Mouse (Mus musculus) liver, embryonic 16.5 days (tissue): ENCODE results near the gene Bax. TPM values are rescaled to one million over a fixed set of nuclear protein-coding genes. Genes with fewer than 3 reads are reported as not detected.

Experiments
- ATAC-seq: fragments of 200-750 bp; cut with Nextera tagmentation; 2 replicates; pipeline ENCODE4 v1.8.0; 2017; ENCODE audit warnings: low read depth, mild to moderate bottlenecking, moderate number of reproducible peaks, moderate library complexity
- H3K27ac ChIP-seq: fragments of 300-500 bp; sonication (generic); 2 replicates; pipeline ENCODE4 v1.5.1; 2014; ENCODE audit warnings: mild to moderate bottlenecking, low read length
- H3K27me3 ChIP-seq: fragments of 300-500 bp; sonication (generic); 2 replicates; pipeline ENCODE4 v1.6.1; 2014; ENCODE audit warnings: low read depth, low read length, mixed read lengths; ENCODE audit not compliant: control insufficient read depth, insufficient read depth
- H3K36me3 ChIP-seq: fragments of 300-500 bp; sonication (generic); 2 replicates; pipeline ENCODE4 v1.6.1; 2014; ENCODE audit warnings: mild to moderate bottlenecking; ENCODE audit not compliant: control insufficient read depth, insufficient read depth
- H3K4me1 ChIP-seq: fragments of 300-500 bp; sonication (generic); 2 replicates; pipeline ENCODE4 v1.6.1; 2014; ENCODE audit warnings: low read depth, low read length, mixed read lengths; ENCODE audit not compliant: control insufficient read depth
- H3K4me2 ChIP-seq: fragments of 300-500 bp; sonication (generic); 2 replicates; pipeline ENCODE4 v1.6.1; 2014; ENCODE audit warnings: low read depth, low read length, mixed read lengths
- H3K4me3 ChIP-seq: fragments of 300-500 bp; sonication (generic); 2 replicates; pipeline ENCODE4 v1.5.1; 2014; ENCODE audit warnings: low read depth, mild to moderate bottlenecking, low read length
- H3K9ac ChIP-seq: fragments of 300-500 bp; sonication (generic); 2 replicates; pipeline ENCODE4 v1.6.1; 2014; ENCODE audit warnings: low read depth, low read length
- H3K9me3 ChIP-seq: fragments of 300-500 bp; sonication (generic); replicated peaks from 2 replicates; pipeline ENCODE4 v1.6.1; 2016; ENCODE audit warnings: low read length; ENCODE audit not compliant: control insufficient read depth
- WGBS: fragments of 180-500 bp; shearing (Covaris S2); extraction: QIAGEN DNeasy Blood & Tissue Kit; methylation state at CpG from one replicate; pipeline ENCODE4 v1.1.7; 2014; ENCODE audit not compliant: insufficient replicate concordance; 5-methylcytosine and 5-hydroxymethylcytosine counted together
- polyA plus RNA-seq: library from polyadenylated mRNA; unstranded; fragments of >200 nt; fragmentation: Nextera tagmentation; extraction: Ambion mirVana; gene quantifications from 2 replicates; pipeline ENCODE4 v1.2.1, GENCODE M21; 2015

The Bax gene
- polyA plus RNA-seq: 63.3 and 63.4 TPM in 2 replicates

DNA sequence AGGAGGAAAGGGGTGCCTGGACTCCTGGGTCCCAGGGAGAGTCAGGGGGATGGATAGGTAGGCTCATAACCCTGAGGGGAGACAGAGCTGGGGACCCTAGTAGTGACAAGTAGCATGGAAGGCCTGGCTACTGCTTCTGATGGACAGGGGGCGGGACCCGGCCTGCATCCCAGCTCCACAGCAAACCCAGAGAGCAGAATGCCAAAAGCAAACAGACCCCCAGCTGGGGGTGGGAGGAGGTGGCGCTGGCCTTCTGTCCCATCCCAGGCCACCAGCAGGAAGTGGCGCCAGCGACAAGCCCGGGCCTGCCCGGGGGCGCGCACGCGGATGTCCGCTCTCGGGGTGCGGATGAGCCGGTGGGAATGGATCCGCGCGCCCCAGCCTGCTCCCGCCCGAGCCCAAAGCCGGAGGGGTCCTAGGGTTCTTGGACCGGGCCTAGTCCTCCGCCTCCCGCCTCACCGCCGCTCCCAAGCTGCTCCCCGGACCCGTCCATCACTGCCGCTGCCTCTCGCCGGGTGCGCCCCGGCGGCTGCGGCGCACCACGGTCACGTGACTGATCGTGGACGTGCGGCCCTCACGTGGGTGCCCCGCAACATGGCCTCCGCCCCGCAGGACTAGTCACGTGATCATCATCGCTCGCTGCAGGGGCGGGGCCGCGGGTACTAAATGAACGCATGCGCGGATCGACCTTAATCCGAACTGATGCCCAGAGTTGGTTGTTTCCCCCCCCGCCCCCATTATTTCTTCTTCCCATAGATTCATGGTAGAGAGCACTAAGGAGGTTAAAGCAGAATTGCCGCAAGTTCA, at the start of gene Bax:
Gene Bax, minus strand, starts transcription at position 616 of the 807 bp plus-strand sequence.
- Histone ChIP-seq H3K27me3 (no peaks in the 10 kb centered on the region), H3K36me3 (peaks cover 11% of the 10 kb centered on the region), H3K4me3 (peak within 1 kb of the TSS; percentile 78), H3K9me3 (no peaks in the 10 kb centered on the region), H3K27ac (peak within 1 kb of the TSS; percentile 77), H3K4me2 (peak within 1 kb of the TSS; percentile 93), H3K9ac (peak within 1 kb of the TSS; percentile 90), H3K4me1 (peaks cover 35% of the 10 kb centered on the region)
- under 1% methylated on average over 58 of the region's 58 CpGs for WGBS
- peak; percentile 83 for ATAC-seq

DNA sequence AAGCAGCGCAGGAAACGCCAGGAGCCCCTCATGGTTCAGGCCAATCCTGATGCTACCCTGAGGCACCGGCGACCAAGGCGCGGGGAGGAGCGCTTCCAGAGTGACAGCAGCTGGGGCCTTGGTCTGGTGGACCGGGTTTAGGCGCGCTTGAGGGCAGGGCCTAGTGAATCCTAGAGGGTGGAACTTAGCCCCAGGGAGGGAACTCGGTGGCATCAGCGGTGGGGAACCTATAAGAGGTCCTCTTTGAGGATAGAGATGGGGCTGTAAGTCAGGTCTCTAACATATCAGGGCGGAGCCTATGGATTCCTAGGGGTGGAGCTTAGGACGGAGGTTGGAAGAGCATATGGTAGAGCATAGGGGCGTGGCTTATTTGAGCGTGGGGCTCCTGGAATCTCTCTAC, 48.7 kb upstream of the Bax start:
- ATAC-seq: peak; percentile 77
- Histone ChIP-seq H3K36me3 (no peaks in the 10 kb centered on the region), H3K9ac (peak overlapping the region; percentile 47), H3K4me1 (peaks cover 29% of the 10 kb centered on the region), H3K27me3 (no peaks in the 10 kb centered on the region), H3K27ac (peak overlapping the region; percentile 64), H3K4me2 (peak overlapping the region; percentile 52), H3K4me3 (peak overlapping the region; percentile 38), H3K9me3 (no peaks in the 10 kb centered on the region)
- WGBS: 10% methylated on average over 16 of the region's 16 CpGs

DNA sequence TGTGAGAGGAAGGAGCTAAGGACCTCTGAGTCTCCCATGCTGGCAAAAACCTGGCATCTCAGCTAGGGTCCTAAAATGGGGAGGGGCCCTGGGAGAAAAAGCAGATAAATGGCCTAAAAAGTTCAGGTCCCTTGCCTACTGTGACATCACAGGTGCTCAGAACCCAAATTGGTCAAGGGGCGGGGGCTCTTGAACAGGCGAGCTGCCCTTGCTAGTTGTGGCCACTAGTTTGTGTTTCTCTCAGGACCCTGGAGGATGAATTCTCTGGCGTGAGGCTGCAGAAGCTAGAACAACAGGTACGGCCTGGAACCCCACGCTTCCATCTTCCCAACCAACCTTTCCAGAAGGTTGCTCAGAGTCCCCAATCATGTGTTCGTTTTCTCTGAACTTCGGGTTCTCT, 47.7 kb upstream of the Bax start:
- 76% methylated on average over 7 of the region's 7 CpGs for WGBS

GRCm38 (mm10) chr7:45509912-45510787, 43.5 kb upstream of the Bax start, which contains the start of gene Nucb1:
TSS of gene Nucb1 (minus strand) at chr7:45510406.
- H3K36me3 ChIP-seq: peaks cover 20% of the 10 kb centered on the region
- ATAC-seq: peak; percentile 78
- peak within 1 kb of the TSS; percentile 76 for H3K4me2 ChIP-seq
- H3K4me1 ChIP-seq: peaks cover 28% of the 10 kb centered on the region
- no peaks in the 10 kb centered on the region for H3K9me3 ChIP-seq
- peak within 1 kb of the TSS; percentile 75 for H3K4me3 ChIP-seq
- peak within 1 kb of the TSS; percentile 95 for H3K27ac ChIP-seq
- WGBS: under 1% methylated on average over 44 of the region's 44 CpGs
- H3K27me3 ChIP-seq: no peaks in the 10 kb centered on the region
- H3K9ac ChIP-seq: peak within 1 kb of the TSS; percentile 86

More for the DNA sequence above, 47.7 kb upstream of the Bax start:
- Histone ChIP-seq H3K4me3 (no peak overlapping the region), H3K36me3 (no peaks in the 10 kb centered on the region), H3K27ac (no peak overlapping the region), H3K27me3 (no peaks in the 10 kb centered on the region), H3K9me3 (no peaks in the 10 kb centered on the region), H3K4me2 (no peak overlapping the region), H3K9ac (no peak overlapping the region), H3K4me1 (peaks cover 27% of the 10 kb centered on the region)
- no peak for ATAC-seq

DNA sequence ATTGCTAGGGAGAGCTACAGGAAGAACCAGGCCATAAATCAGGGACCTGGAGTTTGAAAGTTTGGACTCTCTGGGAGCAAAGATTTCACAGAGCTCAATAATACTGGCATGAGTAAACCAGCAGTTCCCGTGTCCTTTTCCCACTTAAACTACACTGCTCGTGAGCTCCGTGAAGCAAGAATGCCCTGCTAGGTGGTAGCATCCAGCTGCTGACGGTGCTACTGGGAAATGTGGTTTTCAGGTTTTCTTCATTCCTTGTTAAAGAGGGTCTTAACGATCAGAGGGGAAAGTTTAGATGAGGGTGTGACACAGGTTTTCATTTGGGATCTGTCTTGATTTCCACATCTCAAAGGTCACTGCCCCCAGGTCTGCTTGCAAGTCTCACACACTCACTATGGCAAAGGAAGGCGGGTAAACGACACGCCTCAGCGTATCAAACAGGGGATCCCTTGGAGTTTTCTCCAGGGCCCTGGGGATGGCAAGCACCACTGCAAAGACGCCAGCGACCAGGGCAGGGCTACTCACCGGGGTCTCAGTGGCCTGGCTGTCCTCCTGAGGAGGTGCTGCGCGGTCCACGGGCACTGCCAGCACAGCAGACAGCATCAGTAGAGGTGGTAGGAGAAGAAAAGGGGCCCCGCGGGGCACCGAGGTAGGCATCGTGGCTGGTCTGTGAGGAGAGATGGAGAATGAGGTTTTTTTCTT, 42.6 kb upstream of the Bax start:
- Histone ChIP-seq H3K9me3 (no peaks in the 10 kb centered on the region), H3K36me3 (peaks cover 20% of the 10 kb centered on the region), H3K4me2 (peak overlapping the region; percentile 76), H3K4me1 (peaks cover 24% of the 10 kb centered on the region), H3K27me3 (no peaks in the 10 kb centered on the region), H3K4me3 (peak overlapping the region; percentile 75), H3K27ac (peak overlapping the region; percentile 95), H3K9ac (peak overlapping the region; percentile 86)
- 11% methylated on average over 19 of the region's 19 CpGs for WGBS
- peak; percentile 18 for ATAC-seq

- H3K4me2 ChIP-seq: peak overlapping the region; percentile 76
- peaks cover 24% of the 10 kb centered on the region for H3K4me1 ChIP-seq
- peak overlapping the region; percentile 75 for H3K4me3 ChIP-seq
- 26% methylated on average over 6 of the region's 6 CpGs for WGBS
- peak overlapping the region; percentile 86 for H3K9ac ChIP-seq
- H3K27ac ChIP-seq: peak overlapping the region; percentile 95
- H3K27me3 ChIP-seq: no peaks in the 10 kb centered on the region
- no peaks in the 10 kb centered on the region for H3K9me3 ChIP-seq
- ATAC-seq: peak; percentile 84
- peaks cover 20% of the 10 kb centered on the region for H3K36me3 ChIP-seq
These were observed 41.9 kb upstream of the Bax start for GRCm38 (mm10) chr7:45508561-45508960.

DNA sequence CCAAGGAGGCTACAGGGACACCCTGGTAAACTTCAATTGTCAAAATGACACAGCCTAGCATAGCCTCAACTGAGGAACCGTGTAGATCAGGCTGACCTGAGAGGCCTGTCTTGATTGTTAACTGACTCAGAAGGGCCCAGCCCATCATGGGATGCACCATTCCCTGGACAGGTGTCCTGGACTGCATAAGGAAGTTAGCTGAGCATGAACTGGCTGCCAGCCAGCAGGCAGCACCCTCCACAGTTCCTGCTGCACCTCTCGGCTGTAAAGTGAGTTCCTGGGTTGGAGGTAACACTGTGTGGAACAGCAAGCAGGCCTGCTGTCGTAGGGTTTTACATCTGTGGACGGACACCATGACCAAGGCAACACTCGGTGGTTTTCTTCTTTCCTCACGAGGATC, 40.9 kb upstream of the Bax start:
- WGBS: 77% methylated on average over 6 of the region's 6 CpGs
- Histone ChIP-seq H3K4me3 (peak overlapping the region; percentile 75), H3K4me1 (peaks cover 24% of the 10 kb centered on the region), H3K9ac (peak overlapping the region; percentile 65), H3K27me3 (no peaks in the 10 kb centered on the region), H3K36me3 (peaks cover 25% of the 10 kb centered on the region), H3K4me2 (peak overlapping the region; percentile 76), H3K27ac (peak overlapping the region; percentile 95), H3K9me3 (no peaks in the 10 kb centered on the region)
- ATAC-seq: no peak

GRCm38 (mm10) chr7:45498427-45498826, 31.7 kb upstream of the Bax start:
- peaks cover 63% of the 10 kb centered on the region for H3K36me3 ChIP-seq
- no peaks in the 10 kb centered on the region for H3K9me3 ChIP-seq
- ATAC-seq: no peak
- no peak overlapping the region for H3K4me2 ChIP-seq
- H3K4me1 ChIP-seq: no peaks in the 10 kb centered on the region
- H3K27ac ChIP-seq: no peak overlapping the region
- WGBS: 89% methylated on average over 6 of the region's 6 CpGs
- H3K9ac ChIP-seq: no peak overlapping the region
- no peak overlapping the region for H3K4me3 ChIP-seq
- no peaks in the 10 kb centered on the region for H3K27me3 ChIP-seq
